Mouse (Mus musculus) left cerebral cortex, postnatal 10 days (tissue): ENCODE results near the gene Bhmt2. TPM values are rescaled to one million over a fixed set of nuclear protein-coding genes. Genes with fewer than 3 reads are reported as not detected.

Source experiments
- DNase-seq, 2 experiments: peaks; one replicate each; pipeline ENCODE4 v3.0.0; 2021 to 2022; ENCODE audit warnings: low spot score in 2 of 2, mixed read lengths in 1 of 2; ENCODE audit errors: extremely low spot score in 1 of 2
- intact Hi-C: fragments of 180-260 bp; cut with DNase I; formaldehyde crosslinking; loops from one replicate; pipeline ENCODE4 v1.15.1; 2025
- total RNA-seq, 2 experiments: library from RNA; stranded (reverse); gene quantifications; 2 replicates each; pipeline ENCODE4 v1.2.3; 2021

Bhmt2 gene
- total RNA-seq = under 1 TPM; 0.66 to 0.69 TPM

- intact Hi-C loops = no loop called here
- DNase-seq = no peak
Measured at GRCm38 (mm10) chr13:93674131-93674561, at the start of gene Bhmt2, which contains the start of gene Dmgdh. Bhmt2 (minus strand) TSS chr13:93674302. Dmgdh (plus strand) TSS chr13:93674433.

DNA sequence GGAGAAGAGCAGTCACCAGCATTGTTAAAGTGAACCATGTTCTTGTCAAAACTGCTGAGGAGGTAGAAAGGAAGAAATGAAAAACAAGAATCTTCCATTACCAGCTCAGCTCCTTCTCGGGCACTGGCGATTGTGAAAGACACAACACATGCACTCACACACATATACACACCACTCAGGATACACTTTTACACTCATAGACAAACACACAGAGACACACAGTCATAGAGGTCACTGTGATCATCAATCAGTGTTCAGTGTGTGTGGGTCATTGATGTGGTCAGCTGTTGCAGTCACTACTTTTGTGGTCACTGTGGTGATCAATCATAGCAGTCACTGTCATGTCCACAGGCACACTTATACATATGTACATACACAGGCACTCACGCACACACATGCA is 49.4 kb upstream of the Bhmt2 start:
- intact Hi-C loops = loop anchor here (5.0 kb wide), 1 partner anchor 971 kb away; no protein-coding TSS in a partner anchor
- no peak for DNase-seq

DNA sequence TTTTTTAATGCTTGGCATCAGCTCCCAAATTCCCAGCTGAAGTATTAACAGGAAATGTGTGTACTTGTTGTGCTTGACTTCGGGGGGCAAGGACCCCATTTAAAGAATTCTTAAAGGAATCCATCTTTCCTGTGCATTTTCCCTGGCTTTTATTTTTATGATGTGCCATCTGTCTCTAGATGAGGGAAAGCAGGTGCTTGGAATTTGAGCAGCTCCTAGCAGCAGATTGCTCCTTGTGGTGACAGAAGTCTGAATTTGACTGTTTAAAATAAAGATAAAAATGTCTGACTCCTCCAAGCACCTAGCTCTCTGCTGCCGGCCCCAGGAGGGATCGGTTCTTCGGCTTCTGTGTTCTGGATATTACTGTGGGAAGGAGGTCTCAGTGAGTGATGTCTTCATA is 47.8 kb upstream of the Bhmt2 start:
- peak in 1 of 2 experiments; percentile 40 for DNase-seq
- intact Hi-C loops = loop anchor here (5.0 kb wide), 1 partner anchor 970 kb away; no protein-coding TSS in a partner anchor

DNA sequence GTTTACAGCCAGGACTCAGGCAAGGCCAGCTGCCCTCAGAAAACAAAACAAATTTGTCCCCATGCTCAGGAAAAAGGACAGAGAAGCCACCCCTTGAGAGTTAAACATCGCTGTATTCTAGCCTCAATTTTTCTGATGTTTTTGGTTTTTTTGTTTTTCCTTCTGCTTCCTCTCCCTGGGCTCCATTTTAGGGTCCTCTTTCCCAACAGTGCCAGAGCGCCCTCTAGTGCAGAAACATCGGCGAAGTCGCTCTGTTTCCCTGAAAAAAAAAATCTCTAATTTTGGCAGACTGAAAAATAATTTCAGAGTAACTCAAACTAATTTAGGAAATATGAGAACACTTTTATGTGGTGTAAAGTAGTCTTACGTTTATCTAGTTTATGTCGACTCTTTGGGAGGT is 44.8 kb upstream of the Bhmt2 start:
- intact Hi-C loops = loop anchor here (2.0 to 10.0 kb wide), 2 partner anchors 100 to 414 kb away; no protein-coding TSS in a partner anchor
- peak; percentile 53 to 85 for DNase-seq

- DNase-seq = no peak
- intact Hi-C loops = loop anchor here (10.0 kb wide), 1 partner anchor 412 kb away; no protein-coding TSS in a partner anchor
Measured at GRCm38 (mm10) chr13:93717113-93717512, 43.0 kb upstream of the Bhmt2 start.

- DNase-seq = no peak
- intact Hi-C loops = loop anchor here (10.0 kb wide), 1 partner anchor 409 kb away; no protein-coding TSS in a partner anchor
Measured at GRCm38 (mm10) chr13:93713826-93714225, 39.7 kb upstream of the Bhmt2 start.

DNA sequence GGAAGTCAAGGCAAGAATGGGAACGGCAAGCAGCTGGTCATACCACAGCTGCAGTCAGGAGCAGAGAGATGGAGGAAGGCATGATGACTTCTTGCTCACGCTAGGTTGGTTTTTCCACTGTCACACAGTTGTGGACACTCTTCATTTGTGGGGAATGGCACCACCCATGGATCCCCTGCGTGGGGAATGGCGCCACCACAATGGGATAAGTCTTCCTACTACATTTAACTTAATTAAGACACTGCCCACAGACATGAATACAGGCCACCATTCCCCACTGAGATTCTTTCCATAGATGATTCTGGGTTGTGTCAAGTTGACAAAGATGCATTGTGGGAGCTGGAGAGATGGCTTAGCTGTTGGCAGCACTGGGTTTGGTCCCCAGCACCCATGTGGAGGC is 38.3 kb upstream of the Bhmt2 start:
- intact Hi-C loops = loop anchor here (10.0 kb wide), 1 partner anchor 408 kb away; no protein-coding TSS in a partner anchor
- DNase-seq = no peak

DNA sequence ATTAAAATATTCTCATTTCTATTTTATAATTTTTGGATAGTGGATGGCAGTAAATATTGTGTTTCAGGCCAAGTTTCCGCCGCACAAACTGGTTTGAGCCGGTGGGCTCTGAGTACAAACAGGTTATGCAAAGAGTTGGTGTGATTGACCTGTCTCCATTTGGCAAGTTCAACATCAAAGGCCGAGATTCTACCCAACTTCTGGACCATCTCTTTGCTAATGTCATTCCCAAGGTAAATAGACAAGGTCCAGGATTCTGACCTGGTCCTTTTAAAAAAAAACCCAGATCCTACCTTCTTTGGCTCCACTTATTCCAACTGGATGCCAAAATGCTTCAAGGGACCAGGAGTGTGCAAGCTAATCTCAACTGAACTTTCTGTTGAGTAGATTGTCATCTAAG is 37.1 kb upstream of the Bhmt2 start:
- DNase-seq = no peak
- intact Hi-C loops = loop anchor here (10.0 kb wide), 1 partner anchor 406 kb away; no protein-coding TSS in a partner anchor

DNA sequence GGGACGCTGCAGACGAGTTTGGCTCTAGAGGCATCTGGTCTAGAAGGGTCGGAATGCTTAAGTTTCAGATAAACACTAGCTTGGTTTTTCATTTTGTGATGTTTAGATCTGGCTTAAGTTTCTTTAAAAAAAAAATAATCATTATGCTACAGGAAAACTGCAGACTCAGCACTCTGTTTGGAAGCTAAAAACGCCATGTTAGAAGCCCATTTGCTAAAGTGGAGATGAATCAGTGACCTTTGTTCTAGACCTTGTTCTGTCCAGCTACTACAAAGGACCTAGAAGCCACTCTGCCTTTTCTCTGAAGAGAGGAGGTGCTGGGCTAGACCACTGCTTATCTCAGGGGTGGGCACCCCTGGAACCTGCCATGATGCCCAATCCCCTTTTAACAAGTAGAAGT is 36.2 kb upstream of the Bhmt2 start:
- intact Hi-C loops = loop anchor here (10.0 kb wide), 1 partner anchor 406 kb away; no protein-coding TSS in a partner anchor
- no peak for DNase-seq

DNA sequence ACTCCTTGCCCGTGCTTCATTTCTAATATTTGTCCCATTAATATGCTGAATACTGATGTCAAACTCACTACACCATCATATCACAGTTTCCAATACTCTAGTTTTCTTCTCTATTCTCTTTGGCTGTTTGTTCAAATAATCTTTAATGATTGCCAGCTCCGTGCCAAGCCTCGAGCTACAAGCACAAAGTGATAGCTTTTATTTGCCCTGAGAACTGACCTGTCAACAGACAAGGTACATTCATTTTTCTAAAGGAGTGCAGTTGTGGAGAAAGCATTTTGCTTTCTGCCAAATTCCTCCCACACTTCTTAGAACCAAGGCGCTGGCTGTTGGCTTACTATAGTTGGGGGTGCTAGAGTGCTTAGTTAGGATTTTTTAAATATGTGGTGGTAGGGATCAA is 33.2 kb upstream of the Bhmt2 start:
- DNase-seq = no peak
- intact Hi-C loops = no loop called here

- intact Hi-C loops = no loop called here
- DNase-seq = no peak
Measured at GRCm38 (mm10) chr13:93705697-93706096, 31.6 kb upstream of the Bhmt2 start.

GRCm38 (mm10) chr13:93698866-93699265 is 24.8 kb upstream of the Bhmt2 start:
- no peak for DNase-seq
- intact Hi-C loops = no loop called here

DNA sequence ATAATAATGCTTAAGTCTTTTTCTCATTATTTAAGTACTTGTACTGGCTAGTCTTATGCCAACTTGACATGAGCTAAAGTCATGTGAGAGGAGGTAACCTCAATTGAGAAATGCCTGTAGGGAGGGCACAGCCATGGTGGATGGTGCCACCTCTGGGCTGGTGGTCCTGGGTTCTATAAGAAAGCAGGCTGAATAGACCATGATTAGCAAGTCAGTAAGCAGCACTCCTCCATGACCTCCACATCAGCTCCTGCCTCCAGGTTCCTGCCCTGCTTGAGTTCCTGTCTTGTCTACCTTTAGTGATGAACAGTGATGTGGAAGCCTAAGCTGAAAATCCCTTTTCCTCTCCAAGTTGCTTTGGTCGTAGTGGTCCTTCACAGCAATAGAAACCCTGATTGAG is 16.7 kb upstream of the Bhmt2 start:
- DNase-seq = no peak
- intact Hi-C loops = no loop called here

GRCm38 (mm10) chr13:93689566-93689965 is 15.5 kb upstream of the Bhmt2 start:
- intact Hi-C loops = no loop called here
- DNase-seq = no peak

DNA sequence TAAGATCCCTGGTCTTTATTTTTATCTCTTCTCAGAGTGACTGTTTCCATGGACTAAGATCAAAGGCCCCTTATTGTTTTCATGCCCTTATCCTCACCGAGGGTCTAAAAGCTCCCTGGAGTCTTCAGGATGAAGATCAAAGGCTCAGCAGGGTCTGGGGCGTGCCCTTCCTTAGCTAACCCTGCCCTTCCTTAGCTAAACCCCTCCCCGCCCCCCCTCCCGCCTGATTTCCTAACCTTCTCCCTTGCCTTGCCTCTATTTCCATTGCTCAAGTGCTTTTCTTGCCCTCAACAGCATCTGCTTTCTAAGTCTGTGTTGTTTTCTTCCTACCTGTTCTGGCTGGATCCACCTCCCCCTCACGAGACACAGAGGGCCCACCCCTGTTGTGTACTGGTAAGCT is 13.2 kb upstream of the Bhmt2 start:
- peak in 1 of 2 experiments; percentile 80 for DNase-seq
- intact Hi-C loops = no loop called here

GRCm38 (mm10) chr13:93685226-93685625 is 11.1 kb upstream of the Bhmt2 start:
- no peak for DNase-seq
- intact Hi-C loops = no loop called here

- intact Hi-C loops = no loop called here
- DNase-seq = no peak
Measured at GRCm38 (mm10) chr13:93683336-93683735, 9.2 kb upstream of the Bhmt2 start.

DNA sequence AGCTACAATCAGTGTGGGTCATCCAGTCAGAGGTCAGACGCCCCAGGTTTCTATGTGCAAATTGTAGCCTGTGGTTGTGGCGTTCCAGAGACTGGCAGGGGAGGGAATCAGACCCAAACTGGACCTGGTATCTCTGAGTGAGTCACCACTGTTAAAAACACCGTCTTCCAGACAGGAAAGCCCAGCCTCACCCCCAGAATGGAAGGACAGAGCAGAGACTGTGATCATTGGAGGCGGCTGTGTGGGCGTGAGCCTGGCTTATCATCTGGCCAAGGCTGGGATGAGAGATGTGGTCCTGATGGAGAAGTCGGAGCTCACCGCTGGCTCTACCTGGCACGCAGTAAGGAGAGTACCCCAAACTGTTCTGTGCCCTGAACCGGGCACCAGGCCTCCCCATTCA is 2.8 kb upstream of the Bhmt2 start:
- DNase-seq = no peak

DNA sequence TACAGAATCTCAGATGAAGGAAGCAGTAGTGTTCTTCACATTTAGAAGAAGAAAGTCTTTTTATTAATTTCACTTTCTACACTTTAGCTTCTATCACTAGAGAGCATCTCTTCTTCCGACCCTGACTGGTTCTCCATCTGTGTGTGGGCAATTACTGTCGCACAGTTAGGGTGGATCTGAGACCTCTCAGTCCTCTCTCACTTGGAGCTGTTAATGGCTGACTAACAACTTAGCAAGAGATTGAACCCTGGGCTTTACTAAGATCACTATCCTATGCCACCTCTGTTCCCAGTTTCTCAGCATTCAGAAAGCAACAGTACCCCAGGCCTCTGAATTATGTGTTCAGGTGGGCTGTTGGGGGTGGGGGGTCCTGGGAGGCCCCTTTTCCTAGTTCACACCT is 806 bp downstream of the Bhmt2 start:
- intact Hi-C loops = no loop called here
- DNase-seq = no peak

More for the DNA sequence above, 2.8 kb upstream of the Bhmt2 start:
- intact Hi-C loops = no loop called here

GRCm38 (mm10) chr13:93672371-93672770 is 1.7 kb downstream of the Bhmt2 start:
- intact Hi-C loops = no loop called here

DNA sequence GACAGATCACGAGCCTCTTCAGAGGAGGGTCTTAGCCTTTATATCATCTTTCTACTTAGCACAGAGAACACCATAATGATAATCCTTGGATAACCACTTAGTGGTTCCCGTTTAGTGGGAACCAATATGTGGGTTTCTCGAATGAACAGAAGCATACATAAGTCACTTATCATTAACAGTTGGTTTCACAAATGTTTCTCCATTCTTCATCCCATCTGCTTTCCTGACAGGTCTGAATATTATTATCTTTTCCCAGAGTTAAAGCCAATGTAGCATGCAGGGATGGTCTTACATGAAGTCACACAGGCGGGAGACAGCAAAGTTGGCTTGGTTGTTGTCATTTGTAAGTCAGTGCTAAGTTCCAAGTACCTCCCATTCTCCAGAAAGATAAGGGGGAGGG is 6.5 kb downstream of the Bhmt2 start:
- no peak for DNase-seq

More at GRCm38 (mm10) chr13:93672371-93672770, 1.7 kb downstream of the Bhmt2 start:
- no peak for DNase-seq

More for the DNA sequence above, 6.5 kb downstream of the Bhmt2 start:
- intact Hi-C loops = no loop called here
